Mouse (Mus musculus) adrenal gland, postnatal 4 days (tissue): ENCODE results near the gene Ppip5k2. TPM values are rescaled to one million over a fixed set of nuclear protein-coding genes. Genes with fewer than 3 reads are reported as not detected.

Source experiments
- DNase-seq, 2 experiments: peaks; one replicate each; pipeline ENCODE4 v3.0.0; 2021 to 2022; ENCODE audit warnings: low spot score in 2 of 2, mixed read lengths in 2 of 2
- total RNA-seq, 2 experiments: library from RNA; stranded (reverse); gene quantifications; 2 replicates each; pipeline ENCODE4 v1.2.3; 2021

Gene Ppip5k2
- total RNA-seq, 2 experiments from 2014 or later = 25.4 to 32.5 TPM

DNA sequence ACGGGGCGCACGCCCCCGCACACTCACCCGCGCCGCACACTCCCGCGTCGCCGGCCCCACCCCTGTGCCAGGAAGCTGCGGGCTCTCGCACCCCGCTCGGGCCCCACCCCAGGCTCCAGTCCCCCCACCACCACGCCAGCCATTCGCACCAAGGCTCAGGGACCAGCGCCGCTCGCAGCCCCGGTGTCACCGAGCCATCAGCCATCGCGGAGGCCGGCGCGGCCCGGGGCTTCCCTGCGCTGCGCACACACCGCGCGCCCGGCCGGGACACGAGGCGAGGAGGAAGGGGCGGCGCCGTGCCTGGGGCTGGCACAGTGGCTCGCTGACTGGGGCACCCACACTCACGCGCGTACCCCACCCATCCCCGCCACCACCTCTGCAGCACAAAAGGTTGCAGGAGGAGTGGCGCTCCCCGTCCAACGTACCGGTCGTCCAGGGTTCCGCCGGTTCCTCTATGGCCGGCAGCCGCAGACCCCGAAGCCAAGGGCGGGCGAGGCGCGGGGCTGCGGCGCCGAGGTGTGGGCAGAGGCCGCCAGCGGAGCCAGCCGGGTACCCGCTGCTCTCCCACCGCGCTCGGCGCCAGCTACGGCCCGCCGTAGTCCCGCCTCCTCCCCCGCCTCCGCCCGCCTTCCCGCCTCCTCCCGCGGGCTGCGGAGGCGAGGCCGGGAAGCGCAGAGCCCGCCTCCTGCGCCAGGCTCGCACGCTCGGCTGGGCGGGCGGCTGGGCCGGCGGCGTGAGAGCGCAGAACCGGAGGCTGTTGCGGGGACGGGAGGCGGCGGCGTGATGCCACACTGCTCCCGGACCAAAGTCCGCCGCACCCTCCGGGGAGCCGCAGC is 108.6 kb downstream of the Ppip5k2 start, which contains the start of gene D1Ertd622e:
Gene D1Ertd622e, minus strand, starts transcription at position 669 of the 836 bp plus-strand sequence.
- peak; percentile 53 to 55 for DNase-seq

DNA sequence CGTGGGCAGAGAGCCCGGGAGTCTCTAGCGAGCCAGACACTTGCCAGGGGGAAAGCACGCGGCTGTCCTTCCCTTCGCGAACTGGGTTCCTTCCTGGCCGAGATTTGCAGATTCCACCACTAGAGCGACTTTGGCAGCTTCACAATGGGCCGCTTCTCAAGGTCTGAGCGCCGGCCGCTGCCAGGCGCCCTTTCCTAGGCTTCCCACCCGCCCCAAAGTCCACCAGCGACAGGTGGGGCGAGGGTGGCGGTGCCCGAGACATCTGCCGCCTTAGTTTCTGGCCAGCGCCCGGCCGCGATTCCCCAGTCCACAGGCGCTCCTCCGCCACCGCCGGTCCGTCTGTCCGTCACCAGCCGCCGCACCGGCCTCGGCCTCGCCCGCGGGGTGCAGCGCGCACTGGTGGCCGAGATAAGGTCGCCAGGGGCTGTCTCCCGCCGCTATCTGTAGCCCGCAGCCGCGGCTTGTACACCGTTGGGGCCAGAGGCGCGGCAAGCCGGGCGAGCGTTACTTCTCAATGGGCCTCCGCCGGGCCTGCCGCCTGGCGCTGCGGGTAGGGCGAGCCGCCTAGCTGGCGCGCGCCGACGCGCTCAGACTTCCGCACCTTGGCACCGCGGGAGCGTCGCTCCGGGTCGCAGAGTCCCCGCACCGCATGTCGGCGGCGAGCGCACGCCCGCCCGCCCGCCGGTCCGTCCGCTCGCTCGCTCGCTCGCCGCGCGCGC is 109.4 kb downstream of the Ppip5k2 start:
- peak; percentile 26 to 34 for DNase-seq

DNA sequence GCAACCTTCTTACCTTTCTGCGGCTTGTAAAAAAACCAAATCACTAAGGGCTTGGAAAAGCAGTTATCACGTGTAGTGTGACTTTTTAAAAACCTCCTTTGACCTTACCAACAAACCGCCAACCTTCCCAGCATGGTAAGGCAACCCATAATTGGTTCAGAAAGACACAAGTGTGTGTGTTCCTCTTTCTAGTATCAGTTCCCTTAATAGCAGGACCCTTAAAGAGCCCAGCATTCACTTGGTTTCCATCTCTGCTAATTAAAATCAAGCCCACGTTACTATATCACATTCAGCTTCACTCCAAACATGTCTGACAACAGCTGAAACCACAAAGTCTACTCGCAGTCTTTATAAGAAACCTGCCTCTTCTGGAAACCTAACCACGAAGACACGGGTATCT is 110.8 kb downstream of the Ppip5k2 start:
- DNase-seq = no peak

DNA sequence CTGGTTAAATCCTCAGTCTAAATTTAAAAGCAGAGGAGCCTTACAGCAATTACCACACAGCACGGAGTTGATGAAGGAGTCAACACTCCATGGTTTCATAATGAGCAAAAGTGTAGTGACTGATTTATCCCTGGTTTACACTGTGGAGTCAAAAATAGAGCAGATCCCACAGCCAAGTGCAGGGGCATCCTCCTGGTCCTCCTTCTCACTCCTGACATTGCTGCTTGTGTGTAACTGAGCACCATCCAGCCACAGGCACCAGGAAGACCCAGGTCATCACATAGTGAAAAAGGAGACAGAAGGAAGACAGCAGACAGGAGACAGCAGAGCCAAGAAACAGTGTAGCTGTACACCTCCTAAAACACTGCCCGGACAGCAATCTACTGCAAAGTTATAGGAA is 112.4 kb downstream of the Ppip5k2 start:
- no peak for DNase-seq

DNA sequence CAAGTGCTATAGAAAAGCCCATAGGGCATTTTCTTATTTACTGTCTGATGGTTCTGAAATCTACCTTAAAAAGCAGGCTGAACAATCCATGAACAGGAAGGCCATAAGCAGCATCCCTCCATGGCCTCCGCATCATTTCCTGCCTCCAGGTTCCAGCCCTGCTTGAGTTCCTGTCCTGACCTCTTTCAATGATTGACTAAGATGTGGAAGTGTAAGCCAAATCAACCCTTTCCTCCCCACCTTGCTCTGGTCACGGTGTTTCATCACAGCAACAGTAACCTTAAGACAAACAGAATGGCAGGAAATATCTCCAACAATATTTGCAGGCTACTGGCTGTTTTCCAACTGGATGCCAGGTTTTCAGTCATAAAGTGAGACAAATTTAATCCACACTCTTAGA is 113.0 kb downstream of the Ppip5k2 start:
- no peak for DNase-seq

Other genes with a start within 250 kb of the Ppip5k2 start
- 10 to 100 TPM; 18.6 to 22.4 TPM for gene D1Ertd622e, start 108.3 kb downstream of the Ppip5k2 start, total RNA-seq
- gene Gin1, start 239 bp downstream of the Ppip5k2 start, total RNA-seq = 10 to 100 TPM; 13.3 to 16.8 TPM